Mouse (Mus musculus): ENCODE measurements around the gene Mpv17l2.

DNA sequence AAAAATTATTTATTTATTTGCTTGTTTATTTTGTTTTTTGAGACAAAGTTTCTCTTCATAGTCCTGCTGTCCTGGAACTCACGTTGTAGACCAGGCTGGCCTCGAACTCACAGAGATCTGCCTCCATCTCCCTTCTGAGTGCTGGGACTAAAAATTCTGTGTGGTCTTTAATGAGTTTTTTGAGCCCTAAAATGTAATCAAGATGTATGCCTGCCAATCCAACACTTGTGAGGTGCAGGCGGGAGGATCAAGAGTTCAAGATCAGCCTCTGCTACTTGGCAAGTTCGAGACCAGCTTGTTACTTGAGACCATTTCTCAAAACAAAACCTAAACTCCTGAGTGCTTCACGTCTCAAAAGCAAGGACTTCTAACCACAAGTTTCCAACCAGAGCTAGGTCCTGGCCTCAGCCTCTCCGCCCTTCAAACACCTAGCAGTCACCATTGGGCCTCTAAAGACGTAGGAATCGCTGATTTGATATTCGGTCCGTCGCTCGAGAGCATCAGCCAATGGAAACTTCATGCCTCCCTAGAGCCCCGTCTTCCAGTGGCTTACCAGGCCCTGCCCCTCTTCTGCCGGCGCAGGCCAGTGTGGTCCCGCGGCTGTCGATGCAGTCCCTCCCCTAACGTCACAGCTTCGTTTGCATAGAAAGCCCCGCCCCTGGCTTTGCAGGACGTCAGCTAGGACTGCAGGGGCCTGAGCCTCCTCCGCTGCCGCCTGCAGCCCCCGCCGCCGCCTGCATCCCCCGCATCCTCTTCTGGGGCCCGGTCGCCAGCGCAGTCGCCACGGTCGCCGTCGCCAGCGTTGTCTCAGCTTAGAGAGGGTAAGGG lies 6.5 kb downstream of the Mpv17l2 start, which contains the start of gene Rab3a:
- TF ChIP-seq CTCF (IDR thresholded peaks at IDR 0.05; ENCODE audit: insufficient read depth, low read depth, low read length) = no peak
- peak; percentile 69 for TF ChIP-seq POLR2A (IDR thresholded peaks at IDR 0.05; ENCODE audit: insufficient read depth, low read depth, low read length)
